In genomic region chr14:47472359-47472742, GRCm38 (mm10) we compare ENCODE assay signal across 1 mouse cellular context.
TF ChIP-seq lines count a peak whose summit lies in the region.

No protein-coding gene starts in this region.

TF ChIP-seq in MEL, 35 proteins besides CTCF, POLR2A, EP300 and RAD21 (continued from another document):
- no peak; the same call in 1 of the 2 replicates for TF ChIP-seq BHLHE40 (IDR thresholded peaks at IDR 0.05; ENCODE audit: borderline replicate concordance, low read depth, low read length)
- no peak for TF ChIP-seq GATA1 (IDR thresholded peaks at IDR 0.05; ENCODE audit: low read depth, low read length)
- TF ChIP-seq USF2 (IDR thresholded peaks at IDR 0.05; ENCODE audit: borderline replicate concordance in 1 of 2, insufficient read depth in 1 of 2, low read depth in 1 of 2, low read length in 2 of 2): no peak
